Mouse (Mus musculus): ENCODE measurements around the gene Mlh3.

DNA sequence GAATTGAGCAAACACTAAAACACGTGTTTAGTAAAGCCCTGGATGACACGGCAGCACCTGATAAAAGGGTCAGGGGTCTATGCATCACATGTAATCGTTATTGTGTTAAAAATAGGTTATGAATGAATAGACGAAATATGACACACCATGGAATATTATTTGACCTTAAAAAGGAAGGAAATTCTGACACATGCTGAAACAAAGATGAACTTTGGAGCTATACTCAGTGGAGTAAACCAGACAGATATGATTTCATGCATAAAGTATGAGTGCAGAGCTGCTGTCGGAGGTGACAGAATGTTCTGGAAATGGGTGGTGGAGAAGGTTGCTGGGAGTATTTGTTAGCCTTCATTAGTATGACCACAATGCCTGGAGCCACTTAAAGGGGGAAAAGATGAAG lies 66.7 kb downstream of the Mlh3 start:
- no peak for TF ChIP-seq USF1 (IDR thresholded peaks at IDR 0.05; ENCODE audit: low read depth)
- TF ChIP-seq MYOG (IDR thresholded peaks at IDR 0.05; ENCODE audit: control insufficient read depth, extremely low read depth, insufficient read length) = no peak
- TF ChIP-seq CTCF (IDR thresholded peaks at IDR 0.05; ENCODE audit: control insufficient read depth, insufficient read depth, insufficient read length) = no peak
- TF ChIP-seq MAX (IDR thresholded peaks at IDR 0.05) = no peak
- no peak for TF ChIP-seq MYOD1 (IDR thresholded peaks at IDR 0.05; ENCODE audit: control insufficient read depth, insufficient read length, low read depth)
